Mouse (Mus musculus): ENCODE measurements at regions not wholly inside any gene's neighbourhood (a gene's known extent, or its start where the extent isn't known, plus 50 kb on each side); places are given as distances from the start of the nearest gene placed in this dataset.

- TF ChIP-seq HCFC1 (IDR thresholded peaks at IDR 0.05; ENCODE audit: borderline replicate concordance, insufficient read depth, low read length), result no peak
- no peak for TF ChIP-seq ZC3H11A (IDR thresholded peaks at IDR 0.05; ENCODE audit: borderline replicate concordance, low read depth, low read length)
- TF ChIP-seq MAFK (IDR thresholded peaks at IDR 0.05; ENCODE audit: insufficient read depth, low read depth, low read length), result no peak
- no peak for TF ChIP-seq ZNF384 (IDR thresholded peaks at IDR 0.05; ENCODE audit: low read depth, low read length)
- no peak for TF ChIP-seq CHD2 (IDR thresholded peaks at IDR 0.05; ENCODE audit: low read depth, low read length)
- no peaks in the 10 kb centered on the region for H3K9me3 ChIP-seq (ENCODE audit: control insufficient read depth, insufficient read depth, low read depth, low read length)
- DNase-seq (ENCODE audit: low read depth, low spot score), result no peak
- H3K27ac ChIP-seq (ENCODE audit: insufficient read depth, low read depth, low read length, poor library complexity, severe bottlenecking), result no peak overlapping the region
- in situ Hi-C loops (cut with MboI; ENCODE audit: low sequenced_read_pairs in 2 of 2, unreplicated experiment in 2 of 2), result no loop called here
- H3K36me3 ChIP-seq (ENCODE audit: control insufficient read depth, insufficient read depth, low read length, poor library complexity, severe bottlenecking), result no peaks in the 10 kb centered on the region
- H3K9ac ChIP-seq (ENCODE audit: insufficient read depth, low read depth, low read length, poor library complexity, severe bottlenecking), result no peak overlapping the region
- H3K4me1 ChIP-seq (ENCODE audit: control insufficient read depth in 2 of 2, insufficient read depth in 2 of 2, low read length in 2 of 2, poor library complexity in 1 of 2), result no peaks in the 10 kb centered on the region
- H3K4me3 ChIP-seq (ENCODE audit: insufficient read depth in 1 of 2, low read depth in 1 of 2, low read length in 2 of 2, poor library complexity in 1 of 2, severe bottlenecking in 1 of 2), result no peak overlapping the region
Observed at GRCm38 (mm10) chr15:68477745-68478144, 1977.0 kb upstream of the Lrrc6 start.

DNA sequence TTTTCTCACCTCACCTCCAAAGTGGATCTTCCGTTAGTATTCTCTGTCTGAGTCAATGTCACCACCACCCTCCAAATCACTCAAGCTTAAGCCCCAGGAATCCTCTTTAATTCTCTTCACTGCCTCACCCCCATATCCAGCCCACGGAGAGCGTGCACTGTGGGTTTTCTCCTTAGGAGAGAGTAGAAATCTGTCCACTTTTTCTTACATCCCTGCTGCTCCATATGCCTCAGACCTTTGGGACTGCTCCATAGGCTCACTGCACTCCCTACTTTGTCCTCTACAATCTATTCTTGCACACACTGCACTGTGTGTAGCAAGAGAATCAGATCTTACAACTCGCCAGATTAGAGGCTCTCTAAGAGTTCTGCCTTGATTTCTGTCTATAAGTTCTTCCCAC lies 1971.2 kb upstream of the Lrrc6 start:
- in situ Hi-C loops (cut with MboI; ENCODE audit: low sequenced_read_pairs in 2 of 2, unreplicated experiment in 2 of 2), result no loop called here
- Histone ChIP-seq H3K27ac (ENCODE audit: insufficient read depth, low read depth, low read length, poor library complexity, severe bottlenecking) (no peak overlapping the region), H3K36me3 (ENCODE audit: control insufficient read depth, insufficient read depth, low read length, poor library complexity, severe bottlenecking) (no peaks in the 10 kb centered on the region), H3K9me3 (ENCODE audit: control insufficient read depth, insufficient read depth, low read depth, low read length) (no peaks in the 10 kb centered on the region), H3K4me3 (ENCODE audit: insufficient read depth in 1 of 2, low read depth in 1 of 2, low read length in 2 of 2, poor library complexity in 1 of 2, severe bottlenecking in 1 of 2) (no peak overlapping the region), H3K9ac (ENCODE audit: insufficient read depth, low read depth, low read length, poor library complexity, severe bottlenecking) (no peak overlapping the region), H3K4me1 (ENCODE audit: control insufficient read depth in 2 of 2, insufficient read depth in 2 of 2, low read length in 2 of 2, poor library complexity in 1 of 2) (no peaks in the 10 kb centered on the region)
- TF ChIP-seq ZC3H11A (IDR thresholded peaks at IDR 0.05; ENCODE audit: borderline replicate concordance, low read depth, low read length) (no peak), CHD2 (IDR thresholded peaks at IDR 0.05; ENCODE audit: low read depth, low read length) (no peak), HCFC1 (IDR thresholded peaks at IDR 0.05; ENCODE audit: borderline replicate concordance, insufficient read depth, low read length) (no peak), ZNF384 (IDR thresholded peaks at IDR 0.05; ENCODE audit: low read depth, low read length) (no peak), MAFK (IDR thresholded peaks at IDR 0.05; ENCODE audit: insufficient read depth, low read depth, low read length) (no peak)
- DNase-seq (ENCODE audit: low read depth, low spot score), result no peak

GRCm38 (mm10) chr15:68462851-68463250 lies 1962.1 kb upstream of the Lrrc6 start:
- DNase-seq (ENCODE audit: low read depth, low spot score), result no peak
- no peak overlapping the region for H3K27ac ChIP-seq (ENCODE audit: insufficient read depth, low read depth, low read length, poor library complexity, severe bottlenecking)
- H3K36me3 ChIP-seq (ENCODE audit: control insufficient read depth, insufficient read depth, low read length, poor library complexity, severe bottlenecking), result no peaks in the 10 kb centered on the region
- H3K4me3 ChIP-seq (ENCODE audit: insufficient read depth in 1 of 2, low read depth in 1 of 2, low read length in 2 of 2, poor library complexity in 1 of 2, severe bottlenecking in 1 of 2), result no peak overlapping the region
- H3K4me1 ChIP-seq (ENCODE audit: control insufficient read depth in 2 of 2, insufficient read depth in 2 of 2, low read length in 2 of 2, poor library complexity in 1 of 2), result no peaks in the 10 kb centered on the region
- in situ Hi-C loops (cut with MboI; ENCODE audit: low sequenced_read_pairs in 2 of 2, unreplicated experiment in 2 of 2), result no loop called here
- TF ChIP-seq ZNF384 (IDR thresholded peaks at IDR 0.05; ENCODE audit: low read depth, low read length), result no peak
- TF ChIP-seq CHD2 (IDR thresholded peaks at IDR 0.05; ENCODE audit: low read depth, low read length), result no peak
- no peak for TF ChIP-seq ZC3H11A (IDR thresholded peaks at IDR 0.05; ENCODE audit: borderline replicate concordance, low read depth, low read length)
- no peak overlapping the region for H3K9ac ChIP-seq (ENCODE audit: insufficient read depth, low read depth, low read length, poor library complexity, severe bottlenecking)
- H3K9me3 ChIP-seq (ENCODE audit: control insufficient read depth, insufficient read depth, low read depth, low read length), result no peaks in the 10 kb centered on the region

DNA sequence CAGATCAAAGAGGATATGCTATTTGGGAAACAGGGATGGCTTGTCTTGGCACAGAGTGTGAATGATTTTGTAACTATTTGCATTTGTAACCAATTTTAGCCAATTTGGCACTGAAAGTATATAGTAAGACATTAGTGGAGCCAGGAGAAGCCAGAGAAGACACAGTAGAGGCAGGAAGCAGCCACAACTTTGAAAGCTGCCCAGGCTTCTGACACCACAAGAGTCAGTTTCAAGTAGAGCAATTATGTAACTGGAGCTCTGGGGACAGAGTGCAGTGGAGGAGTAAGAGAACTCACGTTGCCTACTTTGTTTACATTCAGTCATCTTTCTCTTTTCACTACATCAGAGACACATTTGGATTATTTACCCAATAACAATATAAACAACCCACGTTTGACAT lies 1956.5 kb upstream of the Lrrc6 start:
- DNase-seq (ENCODE audit: low read depth, low spot score), result no peak
- Histone ChIP-seq H3K9me3 (ENCODE audit: control insufficient read depth, insufficient read depth, low read depth, low read length) (no peaks in the 10 kb centered on the region), H3K9ac (ENCODE audit: insufficient read depth, low read depth, low read length, poor library complexity, severe bottlenecking) (no peak overlapping the region), H3K36me3 (ENCODE audit: control insufficient read depth, insufficient read depth, low read length, poor library complexity, severe bottlenecking) (no peaks in the 10 kb centered on the region), H3K4me3 (ENCODE audit: insufficient read depth in 1 of 2, low read depth in 1 of 2, low read length in 2 of 2, poor library complexity in 1 of 2, severe bottlenecking in 1 of 2) (no peak overlapping the region), H3K4me1 (ENCODE audit: control insufficient read depth in 2 of 2, insufficient read depth in 2 of 2, low read length in 2 of 2, poor library complexity in 1 of 2) (no peaks in the 10 kb centered on the region), H3K27ac (ENCODE audit: insufficient read depth, low read depth, low read length, poor library complexity, severe bottlenecking) (no peak overlapping the region)
- in situ Hi-C loops (cut with MboI; ENCODE audit: low sequenced_read_pairs in 2 of 2, unreplicated experiment in 2 of 2), result no loop called here
- TF ChIP-seq ZNF384 (IDR thresholded peaks at IDR 0.05; ENCODE audit: low read depth, low read length) (no peak), ZC3H11A (IDR thresholded peaks at IDR 0.05; ENCODE audit: borderline replicate concordance, low read depth, low read length) (no peak), MAFK (IDR thresholded peaks at IDR 0.05; ENCODE audit: insufficient read depth, low read depth, low read length) (no peak), HCFC1 (IDR thresholded peaks at IDR 0.05; ENCODE audit: borderline replicate concordance, insufficient read depth, low read length) (no peak), CHD2 (IDR thresholded peaks at IDR 0.05; ENCODE audit: low read depth, low read length) (no peak)

GRCm38 (mm10) chr15:68451971-68452370 lies 1951.3 kb upstream of the Lrrc6 start:
- Histone ChIP-seq H3K27ac (ENCODE audit: insufficient read depth, low read depth, low read length, poor library complexity, severe bottlenecking) (no peak overlapping the region), H3K4me1 (ENCODE audit: control insufficient read depth in 2 of 2, insufficient read depth in 2 of 2, low read length in 2 of 2, poor library complexity in 1 of 2) (no peaks in the 10 kb centered on the region), H3K36me3 (ENCODE audit: control insufficient read depth, insufficient read depth, low read length, poor library complexity, severe bottlenecking) (no peaks in the 10 kb centered on the region), H3K9me3 (ENCODE audit: control insufficient read depth, insufficient read depth, low read depth, low read length) (no peaks in the 10 kb centered on the region), H3K9ac (ENCODE audit: insufficient read depth, low read depth, low read length, poor library complexity, severe bottlenecking) (no peak overlapping the region), H3K4me3 (ENCODE audit: insufficient read depth in 1 of 2, low read depth in 1 of 2, low read length in 2 of 2, poor library complexity in 1 of 2, severe bottlenecking in 1 of 2) (no peak overlapping the region)
- no peak for TF ChIP-seq MAFK (IDR thresholded peaks at IDR 0.05; ENCODE audit: insufficient read depth, low read depth, low read length)
- no peak for TF ChIP-seq HCFC1 (IDR thresholded peaks at IDR 0.05; ENCODE audit: borderline replicate concordance, insufficient read depth, low read length)
- TF ChIP-seq ZC3H11A (IDR thresholded peaks at IDR 0.05; ENCODE audit: borderline replicate concordance, low read depth, low read length), result no peak
- TF ChIP-seq CHD2 (IDR thresholded peaks at IDR 0.05; ENCODE audit: low read depth, low read length), result no peak
- in situ Hi-C loops (cut with MboI; ENCODE audit: low sequenced_read_pairs in 2 of 2, unreplicated experiment in 2 of 2), result no loop called here
- no peak for DNase-seq (ENCODE audit: low read depth, low spot score)
